Mouse (Mus musculus) spleen, adult 2 months (tissue): Measurements from ENCODE around the gene Gja1. TPM values are rescaled to one million over a fixed set of nuclear protein-coding genes. Genes with fewer than 3 reads are reported as not detected.
"Not testable (repeated sequence)": the region's sequence is repeated elsewhere in the genome, so short reads cannot be mapped to it uniquely, and the experiment has no call there.

Experiments
- DNase-seq, 2 experiments: peaks; one replicate each; pipeline versions ENCODE4 v3.0.0 to v3.0.0-alpha.2; 2012 to 2021; ENCODE audit warnings: low spot score in 2 of 2, low read depth in 1 of 2
- H3K27ac ChIP-seq: fragments of 200-500 bp; 2 replicates; pipeline ENCODE4 v1.5.1; 2012; ENCODE audit warnings: low read length, inconsistent platforms; ENCODE audit not compliant: insufficient read depth
- H3K27me3 ChIP-seq: fragments of 200-500 bp; 2 replicates; pipeline ENCODE4 v1.6.1; 2012; ENCODE audit warnings: mild to moderate bottlenecking, moderate library complexity, low read length, inconsistent platforms; ENCODE audit not compliant: control insufficient read depth, insufficient read depth
- H3K36me3 ChIP-seq: fragments of 200-500 bp; 2 replicates; pipeline ENCODE4 v1.6.1; 2012; ENCODE audit warnings: mild to moderate bottlenecking, low read length, inconsistent platforms; ENCODE audit not compliant: control insufficient read depth, insufficient read depth
- H3K4me1 ChIP-seq: fragments of 200-500 bp; 2 replicates; pipeline ENCODE4 v1.6.1; 2011; ENCODE audit warnings: inconsistent platforms; ENCODE audit not compliant: control insufficient read depth, insufficient read depth, insufficient read length
- H3K4me3 ChIP-seq: fragments of 200-500 bp; 2 replicates; pipeline ENCODE4 v1.5.1; 2011; ENCODE audit warnings: mild to moderate bottlenecking, inconsistent platforms; ENCODE audit not compliant: insufficient read depth, insufficient read length; ENCODE audit errors: extremely low read depth
- CTCF ChIP-seq: fragments of 200-500 bp; IDR thresholded peaks from 2 replicates; pipeline ENCODE4 v1.5.1; 2011; ENCODE audit warnings: mild to moderate bottlenecking, inconsistent platforms; ENCODE audit not compliant: insufficient read depth, insufficient read length, insufficient replicate concordance; ENCODE audit errors: extremely low read depth
- POLR2A ChIP-seq: fragments of 200-500 bp; IDR thresholded peaks from 2 replicates; pipeline ENCODE4 v1.6.1; 2011; ENCODE audit warnings: low read depth, low read length, inconsistent platforms
- WGBS: fragments of 180-500 bp; shearing (Covaris S2); methylation state at CpG from one replicate; pipeline ENCODE4 v1.1.7; 2018; 5-methylcytosine and 5-hydroxymethylcytosine counted together
- polyA plus RNA-seq: library from polyadenylated mRNA; depleted of rRNA; stranded (reverse); fragments of >200 nt; gene quantifications from 2 replicates; pipeline ENCODE4 v1.2.3, GENCODE M21; 2012

Gja1 gene
- polyA plus RNA-seq, 1 experiment = 6.4 TPM

DNA sequence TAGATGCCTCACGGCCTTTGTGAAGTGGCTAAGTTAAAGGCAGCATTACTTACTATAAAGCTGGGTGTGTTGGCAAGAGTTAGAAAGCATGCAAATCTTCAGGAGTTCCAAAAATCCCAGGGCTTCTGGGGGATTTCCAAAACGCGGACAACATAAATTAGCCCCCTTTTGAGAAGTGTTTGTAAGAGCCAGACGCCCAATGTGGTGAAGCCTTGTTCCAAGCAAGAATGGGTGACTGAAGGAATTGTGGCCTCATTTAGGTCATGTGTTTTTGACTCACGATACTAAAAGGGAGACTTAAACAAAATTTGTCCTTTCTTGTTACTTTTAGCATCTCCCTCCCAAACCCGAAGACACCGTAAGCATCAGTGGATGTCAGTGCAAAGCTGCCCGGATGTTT is 20.7 kb downstream of the Gja1 start:
- no peak overlapping the region for H3K4me3 ChIP-seq
- 85% methylated on average over 8 of the region's 8 CpGs for WGBS
- no peak for TF ChIP-seq POLR2A
- no peak for TF ChIP-seq CTCF

DNA sequence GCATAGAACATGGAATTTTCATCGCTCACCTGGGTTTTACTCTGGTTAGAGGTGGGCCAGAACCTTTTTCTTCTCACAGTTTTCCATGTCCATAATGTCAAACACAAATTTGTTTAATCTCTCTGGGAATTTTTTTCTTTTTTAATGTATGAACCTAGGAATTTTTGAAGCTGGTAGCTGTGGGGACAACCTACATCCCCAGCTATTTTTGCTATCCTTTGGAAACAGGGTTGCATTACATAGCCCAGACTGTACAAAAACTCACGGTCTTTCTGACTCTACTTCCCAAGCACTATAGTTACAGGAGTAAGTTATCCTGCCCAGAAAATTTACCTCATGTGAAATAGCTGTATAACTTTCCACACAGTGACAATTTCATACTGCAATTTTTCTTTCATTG is 21.2 kb downstream of the Gja1 start:
- Histone ChIP-seq H3K27me3 (no peaks in the 10 kb centered on the region), H3K27ac (no peak overlapping the region), H3K4me1 (no peaks in the 10 kb centered on the region), H3K36me3 (no peaks in the 10 kb centered on the region), H3K4me3 (no peak overlapping the region)
- DNase-seq = no peak
- TF ChIP-seq CTCF (no peak), POLR2A (no peak)
- 92% methylated on average over 2 of the region's 2 CpGs for WGBS

More for the DNA sequence above, 20.7 kb downstream of the Gja1 start:
- Histone ChIP-seq H3K27ac (no peak overlapping the region), H3K36me3 (no peaks in the 10 kb centered on the region), H3K4me1 (no peaks in the 10 kb centered on the region), H3K27me3 (no peaks in the 10 kb centered on the region)
- DNase-seq = no peak

DNA sequence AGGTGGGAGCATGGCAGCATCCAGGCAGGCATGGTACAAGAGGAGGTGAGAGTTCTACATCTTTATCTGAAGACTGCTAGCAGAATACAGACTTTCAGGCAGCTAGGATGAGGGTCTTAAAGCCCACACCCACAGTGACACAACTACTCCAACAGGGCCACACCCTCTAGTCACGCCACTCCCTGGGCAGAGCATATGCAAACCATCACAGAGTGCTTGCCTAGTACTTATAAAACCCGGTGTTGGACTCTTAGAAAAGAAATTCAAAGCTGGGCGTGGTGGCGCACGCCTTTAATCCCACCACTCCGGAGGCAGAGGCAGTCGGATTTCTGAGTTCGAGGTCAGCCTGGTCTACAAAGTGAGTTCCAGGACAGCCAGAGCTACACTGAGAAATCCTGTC is 24.3 kb downstream of the Gja1 start:
- H3K27me3 ChIP-seq, DNase-seq, H3K4me3 ChIP-seq, H3K36me3 ChIP-seq, H3K4me1 ChIP-seq, H3K27ac ChIP-seq: not testable (repeated sequence)
- 93% methylated on average over 8 of the region's 8 CpGs for WGBS

DNA sequence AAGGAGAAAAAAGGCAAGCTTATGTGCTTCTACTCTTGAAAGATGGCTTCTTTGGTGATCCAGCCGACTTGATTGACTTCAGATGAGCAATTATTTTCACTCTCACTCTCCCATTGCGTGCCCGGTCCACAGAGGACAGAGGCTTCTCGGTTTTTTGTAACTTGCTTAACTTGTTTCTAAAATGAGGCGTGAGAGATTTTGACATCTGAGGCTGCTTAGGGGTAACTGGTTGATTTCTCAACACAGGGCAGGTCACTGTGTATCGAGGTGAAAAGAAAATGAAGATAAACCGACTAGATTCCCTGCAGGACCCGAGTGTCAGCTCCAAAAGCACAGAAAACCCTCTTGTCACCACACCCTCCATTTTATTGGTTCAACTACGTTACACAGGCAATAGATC is 28.8 kb downstream of the Gja1 start:
- WGBS = 83% methylated on average over 9 of the region's 9 CpGs
- no peaks in the 10 kb centered on the region for H3K36me3 ChIP-seq
- no peak for DNase-seq

DNA sequence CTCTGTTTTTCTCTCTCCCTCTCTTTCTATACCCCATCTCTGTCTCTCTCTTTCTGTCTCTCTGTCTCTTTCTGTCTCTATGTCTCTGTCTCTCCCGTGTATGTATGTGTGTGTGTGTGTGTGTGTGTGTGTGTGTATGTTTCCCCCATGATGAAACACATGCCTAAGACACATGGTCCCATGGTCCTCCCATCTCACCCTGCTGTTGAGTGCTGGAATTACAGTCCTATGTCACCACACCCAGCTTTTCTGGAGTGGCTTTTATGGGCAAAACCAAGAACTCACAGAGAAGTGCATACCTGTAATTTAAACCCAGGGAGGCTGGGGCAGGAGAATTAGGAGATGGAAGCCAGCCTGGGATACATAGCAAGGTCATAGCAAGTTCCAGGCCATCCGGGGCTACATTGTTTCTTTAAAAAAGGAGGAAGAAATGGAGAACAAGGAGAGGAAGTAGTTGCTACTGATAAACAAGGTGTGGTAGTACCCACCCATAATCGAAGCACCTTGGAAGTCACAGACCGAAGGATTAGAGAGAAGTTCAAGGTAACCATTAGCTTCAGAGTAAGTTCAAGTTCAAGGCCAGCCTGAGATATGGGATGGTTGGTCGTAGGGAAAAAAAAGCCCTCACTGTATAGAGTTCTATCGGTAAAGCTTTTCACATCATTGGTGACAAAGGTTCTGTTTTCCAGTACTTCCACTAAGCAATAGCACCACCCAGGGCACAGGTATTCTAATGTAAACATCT is 29.4 kb downstream of the Gja1 start:
- TF ChIP-seq CTCF = no peak
- no peak for TF ChIP-seq POLR2A
- Histone ChIP-seq H3K27me3 (no peaks in the 10 kb centered on the region), H3K4me3 (no peak overlapping the region), H3K4me1 (no peaks in the 10 kb centered on the region), H3K36me3 (no peaks in the 10 kb centered on the region), H3K27ac (no peak overlapping the region)
- no peak for DNase-seq
- WGBS = 86% methylated on average over 6 of the region's 6 CpGs

More for the DNA sequence above, 28.8 kb downstream of the Gja1 start:
- TF ChIP-seq POLR2A = no peak
- TF ChIP-seq CTCF = no peak
- no peak overlapping the region for H3K27ac ChIP-seq
- H3K4me1 ChIP-seq = no peaks in the 10 kb centered on the region
- H3K27me3 ChIP-seq = no peaks in the 10 kb centered on the region
- no peak overlapping the region for H3K4me3 ChIP-seq

DNA sequence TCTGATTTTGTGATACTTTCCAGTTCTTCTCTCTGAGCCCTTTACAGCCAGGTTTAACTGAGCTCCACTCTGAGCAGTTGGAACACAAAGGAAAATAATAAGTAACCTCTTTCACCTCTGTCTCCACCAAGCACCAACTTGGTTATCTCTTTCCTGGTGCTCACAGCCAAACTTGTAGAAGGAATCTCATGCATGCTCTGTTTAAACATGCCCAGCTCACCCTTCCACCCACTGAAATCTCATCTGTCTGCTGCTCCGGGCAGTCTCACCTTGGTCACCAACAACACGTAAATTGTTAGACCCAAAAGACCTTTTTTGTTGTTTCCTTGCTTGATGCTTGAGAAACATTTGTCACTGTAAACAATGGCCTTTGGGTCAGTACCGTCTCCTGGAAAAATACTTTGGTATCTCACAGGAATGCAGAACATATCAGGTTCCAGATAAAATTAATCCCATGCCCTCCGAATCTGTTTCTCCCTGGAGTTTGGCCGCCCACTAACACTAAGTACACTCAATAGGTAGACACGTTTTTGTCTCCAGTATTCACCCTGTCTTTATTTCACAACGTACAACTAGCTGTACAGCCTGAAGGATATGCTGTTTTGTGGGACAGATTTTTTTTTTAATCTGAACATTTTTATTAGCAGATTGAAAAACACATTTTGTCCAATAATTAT is 38.9 kb downstream of the Gja1 start:
- no peak overlapping the region for H3K27ac ChIP-seq
- no peaks in the 10 kb centered on the region for H3K27me3 ChIP-seq
- TF ChIP-seq POLR2A (no peak), CTCF (no peak)
- no peaks in the 10 kb centered on the region for H3K4me1 ChIP-seq
- DNase-seq = no peak
- H3K4me3 ChIP-seq = no peak overlapping the region
- H3K36me3 ChIP-seq = no peaks in the 10 kb centered on the region
- WGBS = 90% methylated on average over 7 of the region's 7 CpGs

DNA sequence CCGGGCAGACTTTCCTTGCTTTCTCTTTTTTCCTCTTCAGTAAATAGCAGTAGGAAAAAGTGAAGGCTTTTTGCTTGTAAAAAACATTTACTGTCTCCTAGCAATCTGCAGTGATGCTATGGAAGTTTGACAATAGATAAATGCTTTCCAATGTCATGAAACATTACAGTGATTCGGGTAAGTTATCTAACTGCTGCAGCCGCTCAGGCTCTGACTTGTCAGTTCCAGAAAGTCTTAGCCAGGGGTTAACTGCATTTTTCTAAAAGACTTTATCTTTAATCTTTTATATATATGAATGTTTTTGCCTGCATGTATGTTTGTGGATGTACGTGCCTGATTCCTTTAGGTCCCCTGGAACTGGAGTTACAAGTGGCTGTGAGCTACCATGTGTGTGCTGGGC is 45.4 kb downstream of the Gja1 start:
- no peak overlapping the region for H3K4me3 ChIP-seq
- H3K27me3 ChIP-seq = no peaks in the 10 kb centered on the region
- H3K4me1 ChIP-seq = no peaks in the 10 kb centered on the region; the same call in 1 of the 2 replicates
- H3K27ac ChIP-seq = no peak overlapping the region
- DNase-seq = no peak
- no peaks in the 10 kb centered on the region for H3K36me3 ChIP-seq
- TF ChIP-seq CTCF (no peak), POLR2A (no peak)
- WGBS = 86% methylated on average over 4 of the region's 4 CpGs
